Mouse (Mus musculus): ENCODE data around the gene Gp9. TPM values are rescaled to one million over a fixed set of nuclear protein-coding genes. Genes with fewer than 3 reads are reported as not detected.

The Gp9 gene
- total and polyA plus RNA-seq, 3 experiments: 2.2 to 9.1 (median 6.4) TPM

GRCm38 (mm10) chr6:87814486-87814885, 36.6 kb downstream of the Gp9 start:
- Histone ChIP-seq H3K4me1 (ENCODE audit: insufficient read depth, low read depth, low read length) (peaks cover 29% of the 10 kb centered on the region), H3K27me3 (ENCODE audit: insufficient read depth, low read length) (no peaks in the 10 kb centered on the region), H3K9me3 (replicated peaks) (no peaks in the 10 kb centered on the region), H3K36me3 (replicated peaks) (peaks cover 78% of the 10 kb centered on the region), H3K4me3 (ENCODE audit: low read depth, low read length) (no peak overlapping the region)
- DNase-seq (ENCODE audit: low spot score): no peak
- TF ChIP-seq POLR2AphosphoS5 (IDR thresholded peaks at IDR 0.05; ENCODE audit: insufficient replicate concordance, low read depth, low read length): no peak
- ATAC-seq (ENCODE audit: extremely low read depth, insufficient number of reproducible peaks, low FRiP score, poor library complexity, severe bottlenecking): no peak

GRCm38 (mm10) chr6:87820366-87820765, 42.5 kb downstream of the Gp9 start:
- Histone ChIP-seq H3K27me3 (ENCODE audit: insufficient read depth, low read length) (no peaks in the 10 kb centered on the region), H3K4me1 (ENCODE audit: insufficient read depth, low read depth, low read length) (no peaks in the 10 kb centered on the region), H3K9me3 (replicated peaks) (no peaks in the 10 kb centered on the region), H3K4me3 (ENCODE audit: low read depth, low read length) (no peak overlapping the region), H3K36me3 (replicated peaks) (peaks cover 98% of the 10 kb centered on the region)
- ATAC-seq (ENCODE audit: extremely low read depth, insufficient number of reproducible peaks, low FRiP score, poor library complexity, severe bottlenecking) (no peak), DNase-seq (ENCODE audit: low spot score) (no peak)
- TF ChIP-seq GATA1 (IDR thresholded peaks at IDR 0.05; ENCODE audit: borderline replicate concordance, low read length): no peak

Other genes with a start within 250 kb of the Gp9 start
- 20.3 and 22.8 TPM in 2 replicates for gene Arhgap25, start 244.8 kb upstream of the Gp9 start, total RNA-seq (2014; fragmentation: Nextera tagmentation)
- gene Arhgap25, start 244.8 kb upstream of the Gp9 start, total RNA-seq (2017): 36.8 and 40.9 TPM in 2 replicates
- 3.1 and 4.8 TPM in 2 replicates for gene Arhgap25, start 244.8 kb upstream of the Gp9 start, polyA plus RNA-seq (2012)
- 2.6 and 6.3 TPM in 2 replicates for gene Prokr1, start 187.3 kb upstream of the Gp9 start, total RNA-seq (2014; fragmentation: Nextera tagmentation)
- 1.9 and 3.3 TPM in 2 replicates for gene Prokr1, start 187.3 kb upstream of the Gp9 start, total RNA-seq (2017)
- gene Prokr1, start 187.3 kb upstream of the Gp9 start, polyA plus RNA-seq (2012): 0.24 and 0.33 TPM in 2 replicates
- gene Aplf, start 105.9 kb upstream of the Gp9 start, total RNA-seq (2014; fragmentation: Nextera tagmentation): 81.4 and 111 TPM in 2 replicates
- 79.6 and 81.7 TPM in 2 replicates for gene Aplf, start 105.9 kb upstream of the Gp9 start, total RNA-seq (2017)
- 18.7 and 23.0 TPM in 2 replicates for gene Aplf, start 105.9 kb upstream of the Gp9 start, polyA plus RNA-seq (2012)
- gene Efcc1, start 47.2 kb upstream of the Gp9 start, total RNA-seq (2014; fragmentation: Nextera tagmentation): 2.3 TPM in 1 of 2 replicates, not detected in the other
- gene Efcc1, start 47.2 kb upstream of the Gp9 start, total RNA-seq (2017): 0.11 and 0.58 TPM in 2 replicates
- not detected in 2 replicates for gene Efcc1, start 47.2 kb upstream of the Gp9 start, polyA plus RNA-seq (2012)
- gene Rab43, start 34.1 kb downstream of the Gp9 start, total RNA-seq (2014; fragmentation: Nextera tagmentation): 20.1 and 34.8 TPM in 2 replicates
- gene Rab43, start 34.1 kb downstream of the Gp9 start, total RNA-seq (2017): 11.5 and 15.5 TPM in 2 replicates
- 30.8 and 62.5 TPM in 2 replicates for gene Rab43, start 34.1 kb downstream of the Gp9 start, polyA plus RNA-seq (2012)
- 10.5 and 12.1 TPM in 2 replicates for gene Gm45140, start 57.7 kb downstream of the Gp9 start, total RNA-seq (2014; fragmentation: Nextera tagmentation)
- gene Gm45140, start 57.7 kb downstream of the Gp9 start, total RNA-seq (2017): 17.5 and 19.5 TPM in 2 replicates
- gene Gm45140, start 57.7 kb downstream of the Gp9 start, polyA plus RNA-seq (2012): 9.0 and 13.8 TPM in 2 replicates
- 46.7 and 53.5 TPM in 2 replicates for gene Isy1, start 60.7 kb downstream of the Gp9 start, total RNA-seq (2014; fragmentation: Nextera tagmentation)
- 62.5 and 65.2 TPM in 2 replicates for gene Isy1, start 60.7 kb downstream of the Gp9 start, total RNA-seq (2017)
- 46.2 and 54.9 TPM in 2 replicates for gene Isy1, start 60.7 kb downstream of the Gp9 start, polyA plus RNA-seq (2012)
- 679 and 832 TPM in 2 replicates for gene Cnbp, start 73.0 kb downstream of the Gp9 start, total RNA-seq (2014; fragmentation: Nextera tagmentation)
- gene Cnbp, start 73.0 kb downstream of the Gp9 start, total RNA-seq (2017): 948 and 1,031 TPM in 2 replicates
- 124 and 135 TPM in 2 replicates for gene Cnbp, start 73.0 kb downstream of the Gp9 start, polyA plus RNA-seq (2012)
- 53.7 and 61.5 TPM in 2 replicates for gene Copg1, start 109.7 kb downstream of the Gp9 start, total RNA-seq (2014; fragmentation: Nextera tagmentation)
- 73.3 and 81.9 TPM in 2 replicates for gene Copg1, start 109.7 kb downstream of the Gp9 start, total RNA-seq (2017)
- gene Copg1, start 109.7 kb downstream of the Gp9 start, polyA plus RNA-seq (2012): 16.1 and 45.2 TPM in 2 replicates
- gene Hmces, start 135.9 kb downstream of the Gp9 start, total RNA-seq (2014; fragmentation: Nextera tagmentation): 19.8 and 32.3 TPM in 2 replicates
- 31.3 and 31.4 TPM in 2 replicates for gene Hmces, start 135.9 kb downstream of the Gp9 start, total RNA-seq (2017)
- 20.0 and 23.7 TPM in 2 replicates for gene Hmces, start 135.9 kb downstream of the Gp9 start, polyA plus RNA-seq (2012)
- not detected in 2 replicates for gene H1fx, start 203.6 kb downstream of the Gp9 start, total RNA-seq (2014; fragmentation: Nextera tagmentation)
- gene H1fx, start 203.6 kb downstream of the Gp9 start, total RNA-seq (2017): not detected in 2 replicates
- not detected in 2 replicates for gene H1fx, start 203.6 kb downstream of the Gp9 start, polyA plus RNA-seq (2012)